Mouse (Mus musculus) mesoderm, embryonic 11.5 days (tissue): ENCODE measurements at regions not wholly inside any gene's neighbourhood (a gene's known extent, or its start where the extent isn't known, plus 50 kb on each side); places are given as distances from the start of the nearest gene placed in this dataset.

Source experiments
- DNase-seq: peaks from one replicate; pipeline ENCODE4 v3.0.0-alpha.2; 2012; ENCODE audit warnings: low read depth, low spot score

- DNase-seq: no peak
Observed at GRCm38 (mm10) chr9:87346278-87346882, 91.0 kb upstream of the Cep162 start.

- no peak for DNase-seq
Observed at GRCm38 (mm10) chr9:87341438-87341837, 86.1 kb upstream of the Cep162 start.

- DNase-seq: no peak
Observed at GRCm38 (mm10) chr9:87326374-87327295, 71.3 kb upstream of the Cep162 start.

- DNase-seq: no peak
Observed at GRCm38 (mm10) chr9:87323690-87324089, 68.4 kb upstream of the Cep162 start.

GRCm38 (mm10) chr9:87320758-87321157 lies 65.4 kb upstream of the Cep162 start:
- no peak for DNase-seq

GRCm38 (mm10) chr9:87318767-87319166 lies 63.4 kb upstream of the Cep162 start:
- DNase-seq: no peak

- no peak for DNase-seq
Observed at GRCm38 (mm10) chr9:87310150-87310549, 54.8 kb upstream of the Cep162 start.
